Mouse (Mus musculus): Measurements from ENCODE around the gene Ptpdc1. TPM values are rescaled to one million over a fixed set of nuclear protein-coding genes. Genes with fewer than 3 reads are reported as not detected.

Ptpdc1 gene
- polyA plus RNA-seq, 1 experiment, result 4.2 TPM

- DNase-seq (ENCODE audit: low read depth), result no peak
Measured at GRCm38 (mm10) chr13:48655637-48656036, 30.2 kb upstream of the Ptpdc1 start.

- no peak for DNase-seq (ENCODE audit: low read depth)
Measured at GRCm38 (mm10) chr13:48653788-48654770, 28.6 kb upstream of the Ptpdc1 start.

- DNase-seq (ENCODE audit: low read depth), result no peak
Measured at GRCm38 (mm10) chr13:48651132-48652065, 25.9 kb upstream of the Ptpdc1 start.

GRCm38 (mm10) chr13:48650615-48651014, 25.2 kb upstream of the Ptpdc1 start:
- no peak for DNase-seq (ENCODE audit: low read depth)

GRCm38 (mm10) chr13:48646696-48647095, 21.2 kb upstream of the Ptpdc1 start:
- no peak for DNase-seq (ENCODE audit: low read depth)

- no peak for DNase-seq (ENCODE audit: low read depth)
Measured at GRCm38 (mm10) chr13:48643991-48644390, 18.5 kb upstream of the Ptpdc1 start.

GRCm38 (mm10) chr13:48643072-48643471, 17.6 kb upstream of the Ptpdc1 start:
- DNase-seq (ENCODE audit: low read depth), result no peak

- DNase-seq (ENCODE audit: low read depth), result no peak
Measured at GRCm38 (mm10) chr13:48639570-48639969, 14.1 kb upstream of the Ptpdc1 start.

GRCm38 (mm10) chr13:48637706-48638105, 12.2 kb upstream of the Ptpdc1 start:
- no peak for DNase-seq (ENCODE audit: low read depth)

- DNase-seq (ENCODE audit: low read depth), result no peak
Measured at GRCm38 (mm10) chr13:48631691-48632090, 6.2 kb upstream of the Ptpdc1 start.

- no peak for DNase-seq (ENCODE audit: low read depth)
Measured at GRCm38 (mm10) chr13:48624968-48625398, 481 bp downstream of the Ptpdc1 start.

- no peak for DNase-seq (ENCODE audit: low read depth)
Measured at GRCm38 (mm10) chr13:48618890-48619289, 6.6 kb downstream of the Ptpdc1 start.

GRCm38 (mm10) chr13:48617774-48618173, 7.7 kb downstream of the Ptpdc1 start:
- no peak for DNase-seq (ENCODE audit: low read depth)

GRCm38 (mm10) chr13:48614525-48614924, 10.9 kb downstream of the Ptpdc1 start:
- no peak for DNase-seq (ENCODE audit: low read depth)

GRCm38 (mm10) chr13:48609106-48609505, 16.4 kb downstream of the Ptpdc1 start:
- no peak for DNase-seq (ENCODE audit: low read depth)

- no peak for DNase-seq (ENCODE audit: low read depth)
Measured at GRCm38 (mm10) chr13:48604591-48604990, 20.9 kb downstream of the Ptpdc1 start.

- no peak for DNase-seq (ENCODE audit: low read depth)
Measured at GRCm38 (mm10) chr13:48603296-48603695, 22.2 kb downstream of the Ptpdc1 start.

- DNase-seq (ENCODE audit: low read depth), result no peak
Measured at GRCm38 (mm10) chr13:48594605-48595004, 30.9 kb downstream of the Ptpdc1 start.

- DNase-seq (ENCODE audit: low read depth), result no peak
Measured at GRCm38 (mm10) chr13:48594031-48594430, 31.4 kb downstream of the Ptpdc1 start.

- no peak for DNase-seq (ENCODE audit: low read depth)
Measured at GRCm38 (mm10) chr13:48593181-48593580, 32.3 kb downstream of the Ptpdc1 start.

GRCm38 (mm10) chr13:48590743-48591142, 34.7 kb downstream of the Ptpdc1 start:
- no peak for DNase-seq (ENCODE audit: low read depth)

- no peak for DNase-seq (ENCODE audit: low read depth)
Measured at GRCm38 (mm10) chr13:48587354-48587753, 38.1 kb downstream of the Ptpdc1 start.

Data from gonadal fat pad, adult 2 months (tissue).